ENCODE assay signal across 16 mouse cellular contexts in genomic region chr6:87018874-87019273, GRCm38 (mm10).
"Had no signal": no experiment of that assay in that cellular context is flagged by ENCODE, and none has a peak within 500 bp of the region (broad histone marks: within the 10 kb centered on the region; RNA-seq: fewer than 3 reads in every experiment).

No protein-coding gene starts in this region.

- H3K9ac ChIP-seq: neural tube, embryonic 13.5 days; neural tube, embryonic 15.5 days; stomach, embryonic 15.5 days had no signal

- H3K4me1 ChIP-seq: neural tube, embryonic 13.5 days; neural tube, embryonic 15.5 days; stomach, embryonic 15.5 days had no signal

- H3K27ac ChIP-seq: neural tube, embryonic 13.5 days; neural tube, embryonic 15.5 days; stomach, embryonic 15.5 days; stomach, postnatal 0 days had no signal

- H3K4me3 ChIP-seq: neural tube, embryonic 13.5 days; neural tube, embryonic 15.5 days; stomach, embryonic 15.5 days had no signal

- H3K27me3 ChIP-seq: neural tube, embryonic 13.5 days; neural tube, embryonic 15.5 days; stomach, embryonic 15.5 days had no signal

- H3K4me2 ChIP-seq: neural tube, embryonic 13.5 days; neural tube, embryonic 15.5 days; stomach, embryonic 15.5 days had no signal

- H3K9me3 ChIP-seq: neural tube, embryonic 15.5 days; stomach, embryonic 15.5 days had no signal

- DNase-seq: retina, postnatal 1 day; right cerebral cortex, adult 18-20 months; right cerebral cortex, postnatal 14 days; right cerebral cortex, postnatal 25 days; right cerebral cortex, postnatal 4 days; spleen, adult 18-20 months; thymus, adult 18-20 months; thymus, adult 2 months; thymus, postnatal 14 days; thymus, postnatal 25 days; thymus, postnatal 36 days; thymus, postnatal 4 days had no signal
